Mouse (Mus musculus): ENCODE data around the gene Senp5. TPM values are rescaled to one million over a fixed set of nuclear protein-coding genes. Genes with fewer than 3 reads are reported as not detected.
A peak's percentile ranks its signal among the peaks of the same experiment; 100 is the strongest.

Senp5 gene
- polyA plus RNA-seq, 1 experiment from 2014 or later, result 12.1 TPM

- no peak overlapping the region for H3K4me3 ChIP-seq (replicated peaks; ENCODE audit: low read depth, low read length)
- no peaks in the 10 kb centered on the region for H3K36me3 ChIP-seq (ENCODE audit: control insufficient read depth, insufficient read depth, low read length)
- H3K9me3 ChIP-seq (ENCODE audit: control insufficient read depth, low read length), result no peaks in the 10 kb centered on the region
- no peak for ATAC-seq (ENCODE audit: low FRiP score, low TSS enrichment)
- DNase-seq, result no peak
- no peaks in the 10 kb centered on the region for H3K27me3 ChIP-seq (ENCODE audit: control insufficient read depth, insufficient read depth, low read length)
- no peak overlapping the region for H3K4me2 ChIP-seq (ENCODE audit: low read length)
- H3K9ac ChIP-seq (replicated peaks; ENCODE audit: low read length), result no peak overlapping the region
- no peak overlapping the region for H3K27ac ChIP-seq (replicated peaks; ENCODE audit: low read depth, low read length)
- 83% methylated on average over 13 of the region's 13 CpGs for WGBS
- no peaks in the 10 kb centered on the region for H3K4me1 ChIP-seq (ENCODE audit: control insufficient read depth, insufficient read depth, low read length)
Measured at GRCm38 (mm10) chr16:31926547-31927182, 76.4 kb downstream of the Senp5 start.

- no peaks in the 10 kb centered on the region for H3K4me1 ChIP-seq (ENCODE audit: control insufficient read depth, insufficient read depth, low read length)
- H3K27ac ChIP-seq (replicated peaks; ENCODE audit: low read depth, low read length), result no peak overlapping the region
- no peaks in the 10 kb centered on the region for H3K36me3 ChIP-seq (ENCODE audit: control insufficient read depth, insufficient read depth, low read length)
- ATAC-seq (ENCODE audit: low FRiP score, low TSS enrichment) (no peak), DNase-seq (no peak)
- no peaks in the 10 kb centered on the region for H3K9me3 ChIP-seq (ENCODE audit: control insufficient read depth, low read length)
- H3K4me2 ChIP-seq (ENCODE audit: low read length), result no peak overlapping the region
- WGBS, result 66% methylated on average over 6 of the region's 6 CpGs
- H3K9ac ChIP-seq (replicated peaks; ENCODE audit: low read length), result no peak overlapping the region
- H3K27me3 ChIP-seq (ENCODE audit: control insufficient read depth, insufficient read depth, low read length), result no peaks in the 10 kb centered on the region
- no peak overlapping the region for H3K4me3 ChIP-seq (replicated peaks; ENCODE audit: low read depth, low read length)
Measured at GRCm38 (mm10) chr16:31926091-31926490, 77.0 kb downstream of the Senp5 start.

- Histone ChIP-seq H3K9me3 (ENCODE audit: control insufficient read depth, low read length) (no peaks in the 10 kb centered on the region), H3K4me1 (ENCODE audit: control insufficient read depth, insufficient read depth, low read length) (no peaks in the 10 kb centered on the region), H3K9ac (replicated peaks; ENCODE audit: low read length) (no peak overlapping the region), H3K27me3 (ENCODE audit: control insufficient read depth, insufficient read depth, low read length) (no peaks in the 10 kb centered on the region), H3K36me3 (ENCODE audit: control insufficient read depth, insufficient read depth, low read length) (no peaks in the 10 kb centered on the region), H3K4me3 (replicated peaks; ENCODE audit: low read depth, low read length) (no peak overlapping the region), H3K27ac (replicated peaks; ENCODE audit: low read depth, low read length) (no peak overlapping the region), H3K4me2 (ENCODE audit: low read length) (no peak overlapping the region)
- ATAC-seq (ENCODE audit: low FRiP score, low TSS enrichment) (no peak), DNase-seq (no peak)
- 88% methylated on average over 6 of the region's 6 CpGs for WGBS
Measured at GRCm38 (mm10) chr16:31924368-31924767, 78.7 kb downstream of the Senp5 start.

- H3K9ac ChIP-seq (replicated peaks; ENCODE audit: low read length), result peak overlapping the region; percentile 39; the same call in 1 of the 2 replicates
- no peaks in the 10 kb centered on the region for H3K4me1 ChIP-seq (ENCODE audit: control insufficient read depth, insufficient read depth, low read length)
- H3K36me3 ChIP-seq (ENCODE audit: control insufficient read depth, insufficient read depth, low read length), result no peaks in the 10 kb centered on the region
- WGBS, result 4% methylated on average over 14 of the region's 14 CpGs
- peak overlapping the region; percentile 37 for H3K4me2 ChIP-seq (ENCODE audit: low read length)
- ATAC-seq (ENCODE audit: low FRiP score, low TSS enrichment), result no peak; the same call in 1 of the 2 replicates
- H3K27ac ChIP-seq (replicated peaks; ENCODE audit: low read depth, low read length), result no peak overlapping the region
- DNase-seq, result peak; percentile 96
- no peaks in the 10 kb centered on the region for H3K9me3 ChIP-seq (ENCODE audit: control insufficient read depth, low read length)
- no peaks in the 10 kb centered on the region for H3K27me3 ChIP-seq (ENCODE audit: control insufficient read depth, insufficient read depth, low read length)
- no peak overlapping the region for H3K4me3 ChIP-seq (replicated peaks; ENCODE audit: low read depth, low read length)
Measured at GRCm38 (mm10) chr16:31918248-31918724, 84.8 kb downstream of the Senp5 start.

GRCm38 (mm10) chr16:31917776-31918175 lies 85.3 kb downstream of the Senp5 start:
- H3K4me1 ChIP-seq (ENCODE audit: control insufficient read depth, insufficient read depth, low read length), result no peaks in the 10 kb centered on the region
- H3K9me3 ChIP-seq (ENCODE audit: control insufficient read depth, low read length), result no peaks in the 10 kb centered on the region
- DNase-seq (peak; percentile 4), ATAC-seq (ENCODE audit: low FRiP score, low TSS enrichment) (no peak)
- H3K36me3 ChIP-seq (ENCODE audit: control insufficient read depth, insufficient read depth, low read length), result no peaks in the 10 kb centered on the region
- H3K4me2 ChIP-seq (ENCODE audit: low read length), result no peak overlapping the region
- H3K27ac ChIP-seq (replicated peaks; ENCODE audit: low read depth, low read length), result no peak overlapping the region
- no peaks in the 10 kb centered on the region for H3K27me3 ChIP-seq (ENCODE audit: control insufficient read depth, insufficient read depth, low read length)
- no peak overlapping the region for H3K4me3 ChIP-seq (replicated peaks; ENCODE audit: low read depth, low read length)
- H3K9ac ChIP-seq (replicated peaks; ENCODE audit: low read length), result no peak overlapping the region
- WGBS, result 81% methylated on average over 11 of the region's 11 CpGs

- DNase-seq (no peak), ATAC-seq (ENCODE audit: low FRiP score, low TSS enrichment) (no peak)
- 80% methylated on average over 10 of the region's 10 CpGs for WGBS
- H3K36me3 ChIP-seq (ENCODE audit: control insufficient read depth, insufficient read depth, low read length), result no peaks in the 10 kb centered on the region
- no peak overlapping the region for H3K4me2 ChIP-seq (ENCODE audit: low read length)
- H3K27ac ChIP-seq (replicated peaks; ENCODE audit: low read depth, low read length), result no peak overlapping the region
- no peak overlapping the region for H3K9ac ChIP-seq (replicated peaks; ENCODE audit: low read length)
- no peaks in the 10 kb centered on the region for H3K9me3 ChIP-seq (ENCODE audit: control insufficient read depth, low read length)
- peaks cover 9% of the 10 kb centered on the region for H3K4me1 ChIP-seq (ENCODE audit: control insufficient read depth, insufficient read depth, low read length)
- no peaks in the 10 kb centered on the region for H3K27me3 ChIP-seq (ENCODE audit: control insufficient read depth, insufficient read depth, low read length)
- no peak overlapping the region for H3K4me3 ChIP-seq (replicated peaks; ENCODE audit: low read depth, low read length)
Measured at GRCm38 (mm10) chr16:31910281-31910847, 92.7 kb downstream of the Senp5 start.

Small RNA genes within 50 kb of the gene (microRNA-seq; reads per million reads assigned to microRNA genes)
- gene Gm26269, result not detected

Other genes starting within 250 kb of the Senp5 start
- 0.17 and 0.22 TPM in 2 replicates for gene Meltf, start 124.5 kb downstream of the Senp5 start, polyA plus RNA-seq (2014; fragmentation: Nextera tagmentation; extraction: Ambion mirVana)
- 2.0 and 3.1 TPM in 2 replicates for gene Pigz, start 69.4 kb downstream of the Senp5 start, polyA plus RNA-seq (2014; fragmentation: Nextera tagmentation; extraction: Ambion mirVana)
- gene 0610012G03Rik, start 54.8 kb downstream of the Senp5 start, polyA plus RNA-seq (2014; fragmentation: Nextera tagmentation; extraction: Ambion mirVana), result 115 and 132 TPM in 2 replicates
- gene Ncbp2, start 54.8 kb downstream of the Senp5 start, polyA plus RNA-seq (2014; fragmentation: Nextera tagmentation; extraction: Ambion mirVana), result 99.9 and 104 TPM in 2 replicates
- gene Pak2, start 76.1 kb upstream of the Senp5 start, polyA plus RNA-seq (2014; fragmentation: Nextera tagmentation; extraction: Ambion mirVana), result 38.7 and 47.2 TPM in 2 replicates
- gene Pigx, start 96.5 kb upstream of the Senp5 start, polyA plus RNA-seq (2014; fragmentation: Nextera tagmentation; extraction: Ambion mirVana), result 119 and 125 TPM in 2 replicates
- gene Cep19, start 96.5 kb upstream of the Senp5 start, polyA plus RNA-seq (2014; fragmentation: Nextera tagmentation; extraction: Ambion mirVana), result 47.5 and 50.9 TPM in 2 replicates
- gene Nrros, start 162.3 kb upstream of the Senp5 start, polyA plus RNA-seq (2014; fragmentation: Nextera tagmentation; extraction: Ambion mirVana), result 3.4 and 8.7 TPM in 2 replicates
- gene Bex6, start 176.5 kb upstream of the Senp5 start, polyA plus RNA-seq (2014; fragmentation: Nextera tagmentation; extraction: Ambion mirVana), result not detected in 2 replicates
- gene Fbxo45, start 243.9 kb upstream of the Senp5 start, polyA plus RNA-seq (2014; fragmentation: Nextera tagmentation; extraction: Ambion mirVana), result 15.0 and 15.6 TPM in 2 replicates
- gene Wdr53, start 243.9 kb upstream of the Senp5 start, polyA plus RNA-seq (2014; fragmentation: Nextera tagmentation; extraction: Ambion mirVana), result 12.8 and 15.6 TPM in 2 replicates

All from midbrain, embryonic 14.5 days (tissue).